Mouse (Mus musculus) thymus, postnatal 25 days (tissue): ENCODE measurements around the gene Gtf2h3.
A peak's percentile ranks its signal among the peaks of the same experiment; 100 is the strongest.

Source experiments
- DNase-seq: peaks from one replicate; pipeline ENCODE4 v3.0.0; 2022

Gtf2h3 gene

GRCm38 (mm10) chr5:124637836-124638235 lies 58.9 kb downstream of the Gtf2h3 start:
- peak; percentile 56 for DNase-seq
